In genomic region chr1:18131691-18132090, GRCm38 (mm10) we compare ENCODE assay signal across 23 mouse cellular contexts. TPM values are rescaled to one million over a fixed set of nuclear protein-coding genes. Genes with fewer than 3 reads are reported as not detected.
DNase-seq lines count a peak whose midpoint lies in the region; ATAC-seq and TF ChIP-seq lines count a peak whose summit lies in the region.
"Had no signal": no experiment of that assay in that cellular context is flagged by ENCODE, and none has a peak within 500 bp of the region (broad histone marks: within the 10 kb centered on the region; RNA-seq: fewer than 3 reads in every experiment).

No protein-coding gene starts in this region.

- peak; percentile 13 for DNase-seq in embryo, embryonic 10 days (ENCODE audit: low spot score)
- DNase-seq in embryo, embryonic 9.5 days (ENCODE audit: extremely low spot score): no peak
- DNase-seq in midbrain, postnatal 0 days (ENCODE audit: low spot score): peak; percentile 6
- no peak for DNase-seq in midbrain, embryonic 11.5 days (ENCODE audit: low spot score, missing footprints)
- DNase-seq in urinary bladder, postnatal 25 days (ENCODE audit: low spot score): no peak
- DNase-seq: adrenal gland, postnatal 25 days; cerebellum, adult 9-11 months; heart, adult 11 months; kidney, adult 8-10 months had no signal

- peak; percentile 54 for TF ChIP-seq CTCF in intestine, postnatal 0 days (IDR thresholded peaks at IDR 0.05; ENCODE audit: low read depth)
- TF ChIP-seq CTCF in midbrain, postnatal 0 days (IDR thresholded peaks at IDR 0.05): peak; percentile 67

- no peak for ATAC-seq in intestine, postnatal 0 days
- no peak for ATAC-seq in intestine, embryonic 16.5 days
- no peak for ATAC-seq in midbrain, postnatal 0 days (ENCODE audit: low FRiP score)
- no peak for ATAC-seq in midbrain, embryonic 11.5 days (ENCODE audit: low FRiP score)
- ATAC-seq in activated CD4-positive, CD25-positive, alpha-beta regulatory T cell, adult 4 months: no peak

- no peak overlapping the region for H3K27ac ChIP-seq in intestine, postnatal 0 days (ENCODE audit: low read depth, low read length)
- no peak overlapping the region for H3K27ac ChIP-seq in intestine, embryonic 16.5 days (ENCODE audit: low read length)
- no peak overlapping the region for H3K27ac ChIP-seq in midbrain, postnatal 0 days (ENCODE audit: low read depth, low read length)
- no peak overlapping the region for H3K27ac ChIP-seq in midbrain, embryonic 11.5 days (ENCODE audit: low read depth, low read length)
- H3K27ac ChIP-seq: embryonic facial prominence, embryonic 12.5 days; hindbrain, embryonic 14.5 days; neural tube, embryonic 15.5 days had no signal

- WGBS in intestine, postnatal 0 days: 56% methylated on average over 4 of the region's 4 CpGs
- WGBS in intestine, embryonic 16.5 days: 60% methylated on average over 4 of the region's 4 CpGs
- WGBS in midbrain, postnatal 0 days: 65% methylated on average over 4 of the region's 4 CpGs
- 72% methylated on average over 4 of the region's 4 CpGs for WGBS in midbrain, embryonic 11.5 days

- H3K4me3 ChIP-seq in intestine, postnatal 0 days (ENCODE audit: low read depth, low read length): no peak overlapping the region
- H3K4me3 ChIP-seq in intestine, embryonic 16.5 days (ENCODE audit: low read length): no peak overlapping the region
- no peak overlapping the region for H3K4me3 ChIP-seq in midbrain, postnatal 0 days (ENCODE audit: low read depth, low read length)
- no peak overlapping the region for H3K4me3 ChIP-seq in midbrain, embryonic 11.5 days (ENCODE audit: low read depth, low read length)
- H3K4me3 ChIP-seq: embryonic facial prominence, embryonic 12.5 days; neural tube, embryonic 15.5 days had no signal

- H3K9me3 ChIP-seq in intestine, postnatal 0 days (ENCODE audit: control insufficient read depth): no peaks in the 10 kb centered on the region
- no peaks in the 10 kb centered on the region for H3K9me3 ChIP-seq in intestine, embryonic 16.5 days (ENCODE audit: control insufficient read depth, low read length)
- no peaks in the 10 kb centered on the region for H3K9me3 ChIP-seq in midbrain, postnatal 0 days (ENCODE audit: low read length)
- H3K9me3 ChIP-seq in midbrain, embryonic 11.5 days (ENCODE audit: control insufficient read depth, low read length): no peaks in the 10 kb centered on the region
- H3K9me3 ChIP-seq: embryonic facial prominence, embryonic 12.5 days; neural tube, embryonic 15.5 days had no signal

- no peaks in the 10 kb centered on the region for H3K36me3 ChIP-seq in intestine, postnatal 0 days (ENCODE audit: control insufficient read depth, insufficient read depth)
- H3K36me3 ChIP-seq in intestine, embryonic 16.5 days (ENCODE audit: control insufficient read depth, insufficient read depth, low read length): no peaks in the 10 kb centered on the region
- H3K36me3 ChIP-seq in midbrain, postnatal 0 days (ENCODE audit: insufficient read depth, low read length): no peaks in the 10 kb centered on the region
- H3K36me3 ChIP-seq in midbrain, embryonic 11.5 days (ENCODE audit: control insufficient read depth, insufficient read depth, low read length): no peaks in the 10 kb centered on the region
- H3K36me3 ChIP-seq: embryonic facial prominence, embryonic 12.5 days; neural tube, embryonic 15.5 days had no signal

- no peak overlapping the region for H3K9ac ChIP-seq in intestine, postnatal 0 days (ENCODE audit: low read depth, low read length)
- no peak overlapping the region for H3K9ac ChIP-seq in intestine, embryonic 16.5 days (ENCODE audit: low read depth, low read length)
- H3K9ac ChIP-seq in midbrain, postnatal 0 days (replicated peaks; ENCODE audit: low read length, poor library complexity, severe bottlenecking): no peak overlapping the region
- no peak overlapping the region for H3K9ac ChIP-seq in midbrain, embryonic 11.5 days (ENCODE audit: low read length)
- H3K9ac ChIP-seq: embryonic facial prominence, embryonic 12.5 days; hindbrain, embryonic 14.5 days; neural tube, embryonic 15.5 days had no signal

- H3K4me1 ChIP-seq in intestine, postnatal 0 days (replicated peaks; ENCODE audit: control insufficient read depth, insufficient read depth, low read length): no peaks in the 10 kb centered on the region
- H3K4me1 ChIP-seq in intestine, embryonic 16.5 days (ENCODE audit: control insufficient read depth, insufficient read depth, low read length): no peaks in the 10 kb centered on the region
- H3K4me1 ChIP-seq in midbrain, postnatal 0 days (ENCODE audit: insufficient read depth, low read length): no peaks in the 10 kb centered on the region
- H3K4me1 ChIP-seq in midbrain, embryonic 11.5 days (ENCODE audit: control insufficient read depth, insufficient read depth, low read length): no peaks in the 10 kb centered on the region
- H3K4me1 ChIP-seq: embryonic facial prominence, embryonic 12.5 days; neural tube, embryonic 15.5 days had no signal

- no peak overlapping the region for H3K4me2 ChIP-seq in intestine, postnatal 0 days (replicated peaks; ENCODE audit: low read depth)
- no peak overlapping the region for H3K4me2 ChIP-seq in intestine, embryonic 16.5 days (ENCODE audit: low read depth, low read length)
- no peak overlapping the region for H3K4me2 ChIP-seq in midbrain, postnatal 0 days (ENCODE audit: low read depth, low read length, poor library complexity, severe bottlenecking)
- H3K4me2 ChIP-seq in midbrain, embryonic 11.5 days: no peak overlapping the region
- H3K4me2 ChIP-seq: embryonic facial prominence, embryonic 12.5 days; hindbrain, embryonic 14.5 days; neural tube, embryonic 15.5 days had no signal

- H3K27me3 ChIP-seq in intestine, postnatal 0 days (replicated peaks; ENCODE audit: control insufficient read depth, insufficient read depth, low read length): no peaks in the 10 kb centered on the region
- no peaks in the 10 kb centered on the region for H3K27me3 ChIP-seq in intestine, embryonic 16.5 days (replicated peaks; ENCODE audit: control insufficient read depth, insufficient read depth, low read length)
- H3K27me3 ChIP-seq in midbrain, postnatal 0 days (ENCODE audit: insufficient read depth, low read length): no peaks in the 10 kb centered on the region
- no peaks in the 10 kb centered on the region for H3K27me3 ChIP-seq in midbrain, embryonic 11.5 days (ENCODE audit: control insufficient read depth, insufficient read depth, low read length)
- H3K27me3 ChIP-seq: embryonic facial prominence, embryonic 12.5 days; neural tube, embryonic 15.5 days had no signal

RNA-seq across cellular contexts. Expression of gene Crisp4, which starts 14.0 kb away (rescaled TPM):
- not detected in 2 replicates for polyA plus RNA-seq in intestine, postnatal 0 days (2015; fragmentation: Nextera tagmentation; extraction: Ambion mirVana)
- polyA plus RNA-seq in intestine, embryonic 16.5 days (2015; fragmentation: Nextera tagmentation; extraction: Ambion mirVana): not detected in 2 replicates
- total RNA-seq in midbrain, postnatal 0 days (2014; rRNA removed): not detected in 2 replicates
- polyA plus RNA-seq in midbrain, postnatal 0 days (2015; fragmentation: Nextera tagmentation; extraction: Ambion mirVana): not detected in 2 replicates
- not detected in 2 replicates for polyA plus RNA-seq in midbrain, embryonic 11.5 days (2014; fragmentation: Nextera tagmentation; extraction: Ambion mirVana)
- polyA plus RNA-seq in activated CD4-positive, CD25-positive, alpha-beta regulatory T cell, adult 4 months (2017; shearing (Covaris generic)): not detected
- total RNA-seq: adrenal gland, postnatal 25 days; left cerebral cortex, adult 18-20 months; megakaryocyte-erythroid progenitor cell, adult 5-6 weeks had no signal
- polyA plus RNA-seq: embryonic facial prominence, embryonic 12.5 days; heart, embryonic 16.5 days; hindbrain, embryonic 14.5 days; large intestine, adult 2 months; limb, embryonic 14.5 days; lung, embryonic 16.5 days; neural tube, embryonic 15.5 days; stomach, embryonic 14.5 days; thymus, postnatal 0 days had no signal

Comparison
In these comparisons a context has a peak if more than half of its experiments do, and no peak if none do; other contexts are left out.
1. DNase-seq: peak in embryo, embryonic 10 days (single experiment) and midbrain, postnatal 0 days (single experiment); none in embryo, embryonic 9.5 days (single experiment), midbrain, embryonic 11.5 days (single experiment) and urinary bladder, postnatal 25 days (single experiment).